Mouse (Mus musculus) heart, embryonic 15.5 days (tissue): ENCODE data around the gene Cavin2. TPM values are rescaled to one million over a fixed set of nuclear protein-coding genes. Genes with fewer than 3 reads are reported as not detected.

ENCODE experiments used
- ATAC-seq: fragments of 200-750 bp; cut with Nextera tagmentation; replicated peaks from 2 replicates; pipeline ENCODE4 v1.8.0; 2017; ENCODE audit warnings: low read depth, moderate TSS enrichment; ENCODE audit not compliant: insufficient number of reproducible peaks, insufficient read depth, low FRiP score
- H3K27ac ChIP-seq: fragments of 300-500 bp; sonication (generic); 2 replicates; pipeline ENCODE4 v1.5.1; 2015; ENCODE audit warnings: mild to moderate bottlenecking, inconsistent platforms
- H3K27me3 ChIP-seq: fragments of 300-500 bp; sonication (generic); 2 replicates; pipeline ENCODE4 v1.6.1; 2015; ENCODE audit warnings: inconsistent platforms
- H3K36me3 ChIP-seq: fragments of 300-500 bp; sonication (generic); 2 replicates; pipeline ENCODE4 v1.6.1; 2015; ENCODE audit warnings: mild to moderate bottlenecking, inconsistent platforms
- H3K4me1 ChIP-seq: fragments of 300-500 bp; sonication (generic); replicated peaks from 2 replicates; pipeline ENCODE4 v1.6.1; 2015; ENCODE audit warnings: inconsistent platforms
- H3K4me2 ChIP-seq: fragments of 300-500 bp; sonication (generic); 2 replicates; pipeline ENCODE4 v1.6.1; 2015; ENCODE audit warnings: inconsistent platforms, mild to moderate bottlenecking, moderate library complexity
- H3K4me3 ChIP-seq: fragments of 300-500 bp; sonication (generic); 2 replicates; pipeline ENCODE4 v1.5.1; 2015; ENCODE audit warnings: mild to moderate bottlenecking, inconsistent platforms
- H3K9ac ChIP-seq: fragments of 300-500 bp; sonication (generic); 2 replicates; pipeline ENCODE4 v1.6.1; 2015; ENCODE audit warnings: mild to moderate bottlenecking, inconsistent platforms
- H3K9me3 ChIP-seq: fragments of 300-500 bp; sonication (generic); replicated peaks from 2 replicates; pipeline ENCODE4 v1.6.1; 2016; ENCODE audit warnings: inconsistent platforms
- WGBS: fragments of 180-500 bp; shearing (Covaris S2); methylation state at CpG from one replicate; pipeline ENCODE4 v1.1.7; 2015; ENCODE audit warnings: mixed read lengths; 5-methylcytosine and 5-hydroxymethylcytosine counted together
- polyA plus RNA-seq: library from polyadenylated mRNA; unstranded; fragments of >200 nt; fragmentation: Nextera tagmentation; extraction: Ambion mirVana; gene quantifications from 2 replicates; pipeline ENCODE4 v1.2.1, GENCODE M21; 2015

The Cavin2 gene
- polyA plus RNA-seq, 1 experiment from 2014 or later = 194 TPM

DNA sequence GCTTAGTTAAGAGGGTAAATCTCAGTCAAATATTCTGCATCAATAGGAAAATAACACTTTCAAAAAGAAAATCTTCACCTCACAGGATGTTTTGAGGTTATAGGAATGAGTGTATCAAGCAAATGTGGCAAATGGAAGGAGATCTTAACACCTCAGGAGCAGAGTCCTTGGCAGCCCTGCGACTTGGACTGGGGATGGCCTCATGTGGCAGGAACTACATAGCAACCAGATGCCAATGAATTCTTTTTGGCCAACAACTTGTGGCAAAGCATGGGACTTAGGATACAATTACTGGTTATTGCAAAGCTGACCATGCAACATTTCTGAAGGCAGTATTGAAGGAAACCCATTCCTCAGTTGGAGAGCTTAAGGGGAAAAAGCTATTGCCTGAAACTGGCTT, 39.6 kb downstream of the Cavin2 start:
- no peaks in the 10 kb centered on the region for H3K27me3 ChIP-seq
- 67% methylated on average over 1 of the region's 1 CpGs for WGBS
- H3K27ac ChIP-seq = no peak overlapping the region
- H3K4me2 ChIP-seq = no peak overlapping the region
- no peaks in the 10 kb centered on the region for H3K9me3 ChIP-seq
- H3K9ac ChIP-seq = no peak overlapping the region
- peaks cover 13% of the 10 kb centered on the region; the same call in 1 of the 2 replicates for H3K4me1 ChIP-seq
- no peak overlapping the region for H3K4me3 ChIP-seq
- ATAC-seq = no peak
- no peaks in the 10 kb centered on the region for H3K36me3 ChIP-seq

DNA sequence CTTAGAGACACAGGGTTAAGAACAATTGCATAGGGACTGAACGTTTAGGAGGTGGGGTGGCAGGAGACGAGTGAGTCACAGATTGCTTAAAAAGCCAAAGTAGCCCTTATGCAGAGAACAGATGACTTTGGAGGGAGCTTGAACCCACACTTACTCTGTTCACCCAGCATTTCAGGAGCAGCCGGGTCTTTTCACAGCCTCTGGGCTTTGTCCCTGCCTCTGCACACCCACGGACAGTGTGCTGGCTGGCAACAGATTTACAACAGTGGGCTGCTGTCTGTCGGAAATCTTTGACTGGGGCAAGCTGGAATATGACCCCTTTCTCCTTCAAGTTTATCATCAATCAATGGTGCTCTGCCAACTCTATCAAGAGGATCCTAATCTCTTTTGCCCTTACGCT, 44.1 kb downstream of the Cavin2 start:
- H3K4me1 ChIP-seq = peaks cover 10% of the 10 kb centered on the region; the same call in 1 of the 2 replicates
- ATAC-seq = no peak
- peak overlapping the region; percentile 48 for H3K4me3 ChIP-seq
- H3K27ac ChIP-seq = 0 out of 2 replicates have a peak overlapping the region, but pooled peaks have one; percentile 32
- no peaks in the 10 kb centered on the region for H3K27me3 ChIP-seq
- H3K36me3 ChIP-seq = no peaks in the 10 kb centered on the region
- WGBS = 23% methylated on average over 6 of the region's 6 CpGs
- H3K9me3 ChIP-seq = no peaks in the 10 kb centered on the region
- H3K9ac ChIP-seq = no peak overlapping the region
- peak overlapping the region; percentile 64 for H3K4me2 ChIP-seq

DNA sequence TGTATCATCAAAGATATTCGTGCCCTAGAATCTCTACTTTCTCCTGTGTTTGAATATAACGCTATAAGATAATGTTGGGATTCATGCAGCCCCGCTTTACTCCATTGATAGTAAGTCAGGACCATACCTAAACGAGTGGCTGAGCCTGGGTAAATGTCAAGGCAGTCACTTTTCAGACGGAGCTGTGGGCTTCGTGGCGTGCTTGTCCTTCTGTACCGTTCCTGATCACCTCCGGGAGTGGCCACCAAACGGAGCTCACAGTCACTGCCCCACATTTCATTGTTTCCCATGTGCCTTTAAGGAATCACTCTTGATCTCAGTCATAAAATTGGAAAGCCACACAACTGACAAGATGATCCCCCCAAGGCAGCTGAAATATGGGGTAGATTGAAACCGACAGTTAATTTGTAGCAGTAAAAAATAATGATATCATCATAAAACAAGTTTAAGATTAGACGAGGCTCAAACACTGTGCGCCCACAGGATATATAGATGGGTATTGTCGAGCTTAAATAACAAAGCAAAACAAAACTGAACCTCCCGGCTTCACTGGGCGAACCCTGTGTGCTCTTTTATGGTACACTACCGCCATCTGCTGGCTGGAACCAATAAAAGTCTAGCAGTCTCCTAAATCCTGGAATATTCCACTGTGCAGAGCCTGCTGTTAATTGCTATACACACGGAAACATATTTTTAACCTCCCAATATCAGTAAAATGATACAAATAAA, 44.8 kb downstream of the Cavin2 start:
- no peaks in the 10 kb centered on the region for H3K27me3 ChIP-seq
- peaks cover 10% of the 10 kb centered on the region; the same call in 1 of the 2 replicates for H3K4me1 ChIP-seq
- peak overlapping the region; percentile 32 for H3K27ac ChIP-seq
- no peaks in the 10 kb centered on the region for H3K9me3 ChIP-seq
- peak overlapping the region; percentile 48 for H3K4me3 ChIP-seq
- H3K9ac ChIP-seq = peak overlapping the region; percentile 5; the same call in 1 of the 2 replicates
- 7% methylated on average over 18 of the region's 18 CpGs for WGBS
- peak; percentile 83 for ATAC-seq
- no peaks in the 10 kb centered on the region for H3K36me3 ChIP-seq
- H3K4me2 ChIP-seq = peak overlapping the region; percentile 64

DNA sequence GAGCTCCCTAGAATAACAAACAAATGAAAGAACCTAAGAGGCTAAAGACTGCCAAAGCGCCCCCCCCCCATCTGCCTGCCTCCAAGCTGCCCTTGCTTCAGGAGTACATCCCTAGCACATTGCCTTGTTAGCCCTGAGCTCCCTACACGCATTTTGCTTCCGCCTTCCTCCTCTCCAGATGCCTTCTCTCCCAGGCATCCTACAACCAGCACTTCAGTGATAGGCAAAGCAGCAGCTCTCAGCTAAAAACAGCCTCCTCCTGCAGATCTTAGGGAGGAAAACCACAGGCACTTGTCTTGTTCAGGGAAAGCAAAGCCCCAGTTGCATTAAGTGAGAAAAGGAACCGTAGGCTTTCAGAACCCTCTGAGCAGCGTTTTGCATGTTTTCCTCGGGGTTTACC, 45.4 kb downstream of the Cavin2 start:
- Histone ChIP-seq H3K4me1 (peaks cover 10% of the 10 kb centered on the region; the same call in 1 of the 2 replicates), H3K27ac (no peak overlapping the region), H3K4me2 (peak overlapping the region; percentile 64), H3K27me3 (no peaks in the 10 kb centered on the region), H3K9ac (no peak overlapping the region), H3K9me3 (no peaks in the 10 kb centered on the region), H3K4me3 (peak overlapping the region; percentile 48), H3K36me3 (no peaks in the 10 kb centered on the region)
- WGBS = 17% methylated on average over 6 of the region's 6 CpGs
- no peak for ATAC-seq

DNA sequence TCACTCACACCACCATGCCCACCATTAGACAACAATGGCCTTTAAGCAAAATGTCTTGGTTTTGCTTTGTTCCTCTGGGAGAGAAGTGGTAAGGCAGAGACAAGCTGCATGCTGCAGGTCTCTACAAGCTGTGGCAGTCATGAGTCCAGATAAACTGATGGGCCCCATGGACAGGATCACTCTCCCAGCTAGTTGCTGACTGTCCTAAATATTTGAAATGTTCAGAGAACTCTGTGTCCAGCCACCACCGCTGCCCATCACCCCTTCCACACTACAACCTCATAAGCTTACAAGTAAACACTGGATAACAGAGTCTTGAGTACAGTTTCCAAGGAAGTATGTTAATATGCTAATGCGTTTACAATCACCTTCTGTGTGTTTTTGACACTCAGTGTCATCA, 46.2 kb downstream of the Cavin2 start:
- Histone ChIP-seq H3K36me3 (no peaks in the 10 kb centered on the region), H3K4me2 (no peak overlapping the region), H3K4me1 (peaks cover 10% of the 10 kb centered on the region; the same call in 1 of the 2 replicates), H3K9ac (no peak overlapping the region), H3K9me3 (no peaks in the 10 kb centered on the region), H3K4me3 (no peak overlapping the region), H3K27ac (no peak overlapping the region), H3K27me3 (no peaks in the 10 kb centered on the region)
- WGBS = 72% methylated on average over 2 of the region's 2 CpGs
- no peak for ATAC-seq

DNA sequence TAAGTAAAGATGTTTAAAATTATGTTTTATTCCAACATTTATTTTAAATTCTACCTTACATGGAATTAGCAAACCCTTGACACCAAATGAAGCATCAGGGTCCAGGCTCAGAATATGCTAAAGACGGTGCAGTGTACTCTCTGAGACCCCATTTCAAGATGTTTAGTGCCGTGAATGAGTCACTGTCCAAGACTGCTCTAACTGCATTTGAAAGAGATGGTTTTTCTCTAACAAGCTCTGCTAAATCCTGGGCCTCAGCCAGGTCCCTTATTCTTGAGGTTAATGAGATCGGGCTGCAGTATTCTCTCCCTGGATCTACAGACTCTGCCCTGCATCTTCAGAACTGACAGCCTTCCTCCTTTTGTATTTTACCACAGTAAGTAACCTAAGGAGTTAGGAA, 55.2 kb downstream of the Cavin2 start:
- 57% methylated on average over 3 of the region's 3 CpGs for WGBS

DNA sequence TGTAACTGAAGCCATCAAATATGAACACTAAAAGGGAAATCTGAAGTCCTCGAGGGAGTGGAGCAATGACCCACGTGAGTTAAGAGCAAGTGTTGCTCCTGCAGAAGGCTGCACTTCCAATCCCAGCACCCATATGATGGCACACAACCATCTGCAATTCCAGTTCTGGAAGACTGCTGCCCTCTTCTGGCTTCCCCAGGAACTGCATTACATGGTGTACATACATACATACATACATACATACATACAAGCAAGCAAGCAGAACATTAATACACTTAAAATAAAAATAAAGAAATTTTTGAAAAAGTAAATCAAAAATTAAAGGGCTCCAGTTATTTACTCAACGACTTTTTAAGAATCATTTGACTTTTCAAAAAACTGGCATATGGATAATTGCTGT, 58.7 kb downstream of the Cavin2 start:
- H3K4me1 ChIP-seq = no peaks in the 10 kb centered on the region
- H3K36me3 ChIP-seq = no peaks in the 10 kb centered on the region
- no peaks in the 10 kb centered on the region for H3K27me3 ChIP-seq
- no peak overlapping the region for H3K27ac ChIP-seq
- H3K9ac ChIP-seq = no peak overlapping the region
- no peak overlapping the region for H3K4me3 ChIP-seq
- 82% methylated on average over 3 of the region's 3 CpGs for WGBS
- no peak for ATAC-seq
- no peak overlapping the region for H3K4me2 ChIP-seq
- H3K9me3 ChIP-seq = no peaks in the 10 kb centered on the region

More for the DNA sequence above, 55.2 kb downstream of the Cavin2 start:
- Histone ChIP-seq H3K4me2 (no peak overlapping the region), H3K27me3 (no peaks in the 10 kb centered on the region), H3K9me3 (no peaks in the 10 kb centered on the region), H3K4me3 (no peak overlapping the region), H3K36me3 (no peaks in the 10 kb centered on the region), H3K4me1 (no peaks in the 10 kb centered on the region), H3K9ac (no peak overlapping the region), H3K27ac (no peak overlapping the region)
- no peak for ATAC-seq

DNA sequence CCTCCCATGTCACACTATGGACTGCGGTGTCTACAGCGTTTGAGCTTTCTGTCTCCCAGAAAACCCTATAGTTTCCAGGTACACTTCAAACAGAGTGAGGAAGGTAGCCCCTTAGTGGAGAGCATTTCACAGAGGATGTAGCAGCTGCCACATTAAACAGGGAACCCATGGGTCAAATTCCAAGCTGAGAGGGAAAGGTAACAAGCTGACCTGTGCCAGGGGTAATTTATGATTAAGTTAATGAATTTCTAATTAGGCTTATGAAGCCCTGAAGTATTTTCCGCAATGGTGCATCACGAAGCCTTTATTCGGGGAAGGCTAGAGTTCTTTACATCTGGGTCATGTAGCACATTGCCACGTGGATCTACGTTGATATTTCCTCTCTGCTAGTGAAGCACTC, 59.7 kb downstream of the Cavin2 start:
- H3K9ac ChIP-seq = no peak overlapping the region
- H3K36me3 ChIP-seq = no peaks in the 10 kb centered on the region
- no peak overlapping the region for H3K4me2 ChIP-seq
- WGBS = 81% methylated on average over 7 of the region's 7 CpGs
- no peak overlapping the region for H3K4me3 ChIP-seq
- no peak for ATAC-seq
- no peak overlapping the region for H3K27ac ChIP-seq
- H3K27me3 ChIP-seq = no peaks in the 10 kb centered on the region
- H3K4me1 ChIP-seq = no peaks in the 10 kb centered on the region
- no peaks in the 10 kb centered on the region for H3K9me3 ChIP-seq

DNA sequence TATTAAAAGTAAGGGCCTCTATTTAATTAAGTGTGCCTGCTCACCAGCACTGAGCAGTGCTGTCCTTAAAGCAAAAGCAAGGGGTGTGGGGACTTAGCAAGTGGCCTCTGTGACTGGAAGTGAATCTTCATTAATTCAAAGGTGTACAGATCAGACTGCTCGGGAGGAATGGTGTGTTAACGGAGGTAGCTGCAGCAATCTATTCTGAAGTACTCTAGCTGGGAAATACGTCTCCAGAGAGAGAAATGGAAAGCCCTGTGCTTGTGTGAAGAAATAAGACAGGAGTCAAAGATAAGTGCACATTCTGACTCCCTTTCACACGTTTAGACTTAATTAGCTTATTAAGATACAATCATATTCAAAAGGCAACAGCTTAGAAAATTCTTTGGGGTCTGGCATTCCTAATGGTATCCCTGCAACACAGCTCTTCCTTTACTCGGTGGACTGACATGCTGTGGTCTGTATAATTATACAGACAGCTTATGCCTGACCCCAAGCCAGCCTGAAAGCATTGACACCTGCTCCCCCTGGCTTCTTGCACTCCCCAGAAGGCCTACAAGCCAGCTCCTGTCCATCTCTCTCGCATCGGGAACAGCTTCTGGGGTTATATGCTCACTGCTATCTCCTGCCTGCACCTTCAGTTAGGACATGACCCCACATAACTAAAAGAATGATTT, 60.5 kb downstream of the Cavin2 start:
- WGBS = 55% methylated on average over 7 of the region's 7 CpGs
- Histone ChIP-seq H3K4me1 (no peaks in the 10 kb centered on the region), H3K9ac (no peak overlapping the region), H3K4me3 (no peak overlapping the region), H3K4me2 (no peak overlapping the region), H3K9me3 (no peaks in the 10 kb centered on the region), H3K36me3 (no peaks in the 10 kb centered on the region), H3K27ac (no peak overlapping the region), H3K27me3 (no peaks in the 10 kb centered on the region)
- ATAC-seq = no peak

Other genes starting within 250 kb of the Cavin2 start
- 19.2 and 21.8 TPM in 2 replicates for gene Nabp1, start 189.3 kb downstream of the Cavin2 start, polyA plus RNA-seq